Mouse (Mus musculus) midbrain, embryonic 16.5 days (tissue): Measurements from ENCODE around the gene Gm13288. TPM values are rescaled to one million over a fixed set of nuclear protein-coding genes. Genes with fewer than 3 reads are reported as not detected.
"Not testable (repeated sequence)": the region's sequence is repeated elsewhere in the genome, so short reads cannot be mapped to it uniquely, and the experiment has no call there.

ENCODE experiments used
- ATAC-seq: fragments of 200-750 bp; cut with Nextera tagmentation; 2 replicates; pipeline ENCODE4 v1.8.0; 2017; ENCODE audit warnings: moderate TSS enrichment
- H3K27ac ChIP-seq: fragments of 300-500 bp; sonication (generic); 2 replicates; pipeline ENCODE4 v1.5.1; 2014; ENCODE audit warnings: mild to moderate bottlenecking, low read length, mixed read lengths
- H3K27me3 ChIP-seq: fragments of 300-500 bp; sonication (generic); 2 replicates; pipeline ENCODE4 v1.6.1; 2014; ENCODE audit warnings: low read depth, low read length, mixed read lengths; ENCODE audit not compliant: control insufficient read depth, insufficient read depth
- H3K36me3 ChIP-seq: fragments of 300-500 bp; sonication (generic); 2 replicates; pipeline ENCODE4 v1.6.1; 2014; ENCODE audit warnings: mild to moderate bottlenecking, low read length, moderate library complexity, mixed read lengths; ENCODE audit not compliant: control insufficient read depth, insufficient read depth
- H3K4me1 ChIP-seq: fragments of 300-500 bp; sonication (generic); 2 replicates; pipeline ENCODE4 v1.6.1; 2014; ENCODE audit warnings: mild to moderate bottlenecking, low read length, mixed read lengths; ENCODE audit not compliant: control insufficient read depth, insufficient read depth
- H3K4me2 ChIP-seq: fragments of 300-500 bp; sonication (generic); 2 replicates; pipeline ENCODE4 v1.6.1; 2014; ENCODE audit warnings: mild to moderate bottlenecking, low read length, mixed read lengths
- H3K4me3 ChIP-seq: fragments of 300-500 bp; sonication (generic); 2 replicates; pipeline ENCODE4 v1.5.1; 2014; ENCODE audit warnings: low read depth, mild to moderate bottlenecking, low read length, moderate library complexity, mixed read lengths
- H3K9ac ChIP-seq: fragments of 300-500 bp; sonication (generic); 2 replicates; pipeline ENCODE4 v1.6.1; 2014; ENCODE audit warnings: low read depth, low read length, mixed read lengths
- H3K9me3 ChIP-seq: fragments of 300-500 bp; sonication (generic); replicated peaks from 2 replicates; pipeline ENCODE4 v1.6.1; 2014; ENCODE audit warnings: mild to moderate bottlenecking, low read length, mixed read lengths; ENCODE audit not compliant: control insufficient read depth, poor library complexity, severe bottlenecking
- WGBS: fragments of 180-500 bp; shearing (Covaris S2); extraction: QIAGEN DNeasy Blood & Tissue Kit; methylation state at CpG from one replicate; pipeline ENCODE4 v1.1.7; 2014; 5-methylcytosine and 5-hydroxymethylcytosine counted together
- polyA plus RNA-seq: library from polyadenylated mRNA; unstranded; fragments of >200 nt; fragmentation: Nextera tagmentation; extraction: Ambion mirVana; gene quantifications from 2 replicates; pipeline ENCODE4 v1.2.1, GENCODE M21; 2015

Gene Gm13288
- polyA plus RNA-seq, 1 experiment from 2014 or later = not detected

- H3K4me1 ChIP-seq, H3K36me3 ChIP-seq, H3K27ac ChIP-seq, H3K9me3 ChIP-seq, H3K4me3 ChIP-seq, ATAC-seq, H3K9ac ChIP-seq, H3K4me2 ChIP-seq, H3K27me3 ChIP-seq: not testable (repeated sequence)
These were observed 21.8 kb downstream of the Gm13288 start, which contains the start of gene Ifna6 for GRCm38 (mm10) chr4:88827116-88827515. Gene Ifna6, plus strand, starts transcription at chr4:88827416.

DNA sequence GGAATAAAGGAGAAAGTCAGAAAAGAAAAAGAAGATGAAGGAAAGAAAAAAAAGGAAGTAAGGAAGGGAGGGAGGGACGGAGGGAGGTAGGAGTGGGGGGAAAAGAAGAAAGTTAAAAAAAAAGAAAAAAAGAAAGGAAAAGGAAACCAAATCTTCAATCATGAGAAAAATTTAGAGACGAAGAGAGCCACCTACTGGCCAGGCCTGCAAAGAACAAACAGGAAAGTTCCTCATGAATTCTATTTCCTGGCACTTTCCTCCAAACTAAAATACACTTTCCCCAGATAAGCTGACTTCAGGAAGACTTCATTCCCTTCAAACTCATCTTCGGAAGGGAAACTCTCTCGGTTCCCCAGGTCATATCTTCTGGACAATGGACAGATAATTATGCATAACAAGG, 25.2 kb downstream of the Gm13288 start:
- Histone ChIP-seq H3K27me3 (no peaks in the 10 kb centered on the region), H3K4me3 (no peak overlapping the region), H3K9me3 (no peaks in the 10 kb centered on the region), H3K4me2 (no peak overlapping the region), H3K4me1 (no peaks in the 10 kb centered on the region), H3K27ac (no peak overlapping the region), H3K36me3 (no peaks in the 10 kb centered on the region), H3K9ac (no peak overlapping the region)
- WGBS = 24% methylated on average over 4 of the region's 4 CpGs
- ATAC-seq = no peak

- WGBS = 94% methylated on average over 1 of the region's 1 CpGs
- not testable (repeated sequence) for H3K9ac ChIP-seq, H3K36me3 ChIP-seq, H3K4me3 ChIP-seq, H3K4me2 ChIP-seq, H3K27ac ChIP-seq, H3K27me3 ChIP-seq, H3K9me3 ChIP-seq, H3K4me1 ChIP-seq, ATAC-seq
These were observed 29.9 kb downstream of the Gm13288 start, which contains the start of gene Ifna5 for GRCm38 (mm10) chr4:88835225-88835624. Gene Ifna5, plus strand, starts transcription at chr4:88835525.

- ATAC-seq = no peak
- Histone ChIP-seq H3K4me2 (no peak overlapping the region), H3K27me3 (no peaks in the 10 kb centered on the region), H3K9me3 (no peaks in the 10 kb centered on the region), H3K4me3 (no peak overlapping the region), H3K36me3 (no peaks in the 10 kb centered on the region), H3K4me1 (no peaks in the 10 kb centered on the region), H3K9ac (no peak overlapping the region), H3K27ac (no peak overlapping the region)
- 43% methylated on average over 3 of the region's 3 CpGs for WGBS
These were observed 33.5 kb downstream of the Gm13288 start for GRCm38 (mm10) chr4:88838828-88839227.

DNA sequence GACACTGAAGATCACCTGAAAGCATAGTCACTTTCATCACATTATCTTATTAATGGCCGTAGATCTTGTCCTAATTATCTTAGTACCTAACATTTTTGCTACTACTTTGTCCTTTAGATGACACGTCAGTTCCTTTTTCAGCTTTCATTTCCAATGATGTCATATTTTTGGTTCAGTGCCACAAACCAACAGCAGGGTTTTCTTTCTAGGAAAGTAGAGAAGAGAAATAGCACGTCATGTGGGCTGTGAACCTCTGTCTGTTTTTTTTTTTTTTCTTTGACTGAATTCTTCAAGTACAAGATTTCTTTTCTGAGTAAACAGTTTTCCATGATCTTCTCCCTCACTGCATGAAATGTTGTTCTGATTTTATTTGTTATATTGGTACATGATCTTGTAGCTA, 34.7 kb downstream of the Gm13288 start:
- Histone ChIP-seq H3K27ac (no peak overlapping the region), H3K4me3 (no peak overlapping the region), H3K9me3 (no peaks in the 10 kb centered on the region), H3K27me3 (no peaks in the 10 kb centered on the region), H3K9ac (no peak overlapping the region), H3K4me2 (no peak overlapping the region), H3K4me1 (no peaks in the 10 kb centered on the region), H3K36me3 (no peaks in the 10 kb centered on the region)
- ATAC-seq = no peak
- 84% methylated on average over 3 of the region's 3 CpGs for WGBS

DNA sequence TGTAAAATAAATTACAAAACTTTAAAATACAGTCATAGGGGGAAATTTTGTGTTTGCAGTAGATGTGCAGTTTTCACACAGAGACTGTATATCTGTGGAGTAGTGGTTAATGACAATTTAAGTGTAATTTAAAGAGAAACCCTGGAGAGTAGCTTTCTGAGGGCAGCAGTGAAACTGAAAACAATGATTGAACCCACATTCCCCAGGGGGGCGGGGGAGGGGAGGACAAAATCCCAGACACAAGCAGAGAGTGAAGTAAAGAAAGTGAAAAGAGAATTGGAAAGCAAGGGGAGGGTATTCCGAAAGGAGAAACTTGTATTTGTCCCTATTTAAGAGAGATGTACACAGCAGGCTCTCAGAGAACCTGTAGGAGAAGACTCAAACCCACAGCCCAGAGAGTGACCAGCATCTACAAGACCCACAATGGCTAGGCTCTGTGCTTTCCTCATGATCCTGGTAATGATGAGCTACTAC, 36.1 kb downstream of the Gm13288 start, which contains the start of gene Ifna4:
Gene Ifna4 (plus strand): TSS at position 424 of the 474 bp plus-strand sequence.
- no peaks in the 10 kb centered on the region for H3K27me3 ChIP-seq
- no peak within 1 kb of the TSS for H3K27ac ChIP-seq
- 50% methylated on average over 2 of the region's 2 CpGs for WGBS
- H3K4me1 ChIP-seq = no peaks in the 10 kb centered on the region
- no peak within 1 kb of the TSS for H3K4me3 ChIP-seq
- no peak within 1 kb of the TSS for H3K4me2 ChIP-seq
- no peaks in the 10 kb centered on the region for H3K36me3 ChIP-seq
- no peaks in the 10 kb centered on the region for H3K9me3 ChIP-seq
- no peak within 1 kb of the TSS for H3K9ac ChIP-seq
- no peak for ATAC-seq

GRCm38 (mm10) chr4:88845334-88845733, 40.0 kb downstream of the Gm13288 start:
- H3K27me3 ChIP-seq = no peaks in the 10 kb centered on the region
- WGBS = 50% methylated on average over 2 of the region's 2 CpGs
- no peak overlapping the region for H3K27ac ChIP-seq
- H3K4me2 ChIP-seq = no peak overlapping the region
- H3K4me3 ChIP-seq = no peak overlapping the region
- ATAC-seq = no peak
- no peaks in the 10 kb centered on the region for H3K4me1 ChIP-seq
- no peaks in the 10 kb centered on the region for H3K9me3 ChIP-seq
- H3K36me3 ChIP-seq = no peaks in the 10 kb centered on the region
- no peak overlapping the region for H3K9ac ChIP-seq

- Histone ChIP-seq H3K36me3 (no peaks in the 10 kb centered on the region), H3K4me3 (no peak within 1 kb of the TSS), H3K27me3 (no peaks in the 10 kb centered on the region), H3K9me3 (no peaks in the 10 kb centered on the region), H3K4me2 (no peak within 1 kb of the TSS), H3K27ac (no peak within 1 kb of the TSS), H3K4me1 (no peaks in the 10 kb centered on the region), H3K9ac (no peak within 1 kb of the TSS)
- WGBS = 76% methylated on average over 1 of the region's 1 CpGs
- no peak for ATAC-seq
These were observed 44.4 kb downstream of the Gm13288 start, which contains the start of gene Ifna1 for GRCm38 (mm10) chr4:88849698-88850097. Gene Ifna1, plus strand, starts transcription at chr4:88850087.

DNA sequence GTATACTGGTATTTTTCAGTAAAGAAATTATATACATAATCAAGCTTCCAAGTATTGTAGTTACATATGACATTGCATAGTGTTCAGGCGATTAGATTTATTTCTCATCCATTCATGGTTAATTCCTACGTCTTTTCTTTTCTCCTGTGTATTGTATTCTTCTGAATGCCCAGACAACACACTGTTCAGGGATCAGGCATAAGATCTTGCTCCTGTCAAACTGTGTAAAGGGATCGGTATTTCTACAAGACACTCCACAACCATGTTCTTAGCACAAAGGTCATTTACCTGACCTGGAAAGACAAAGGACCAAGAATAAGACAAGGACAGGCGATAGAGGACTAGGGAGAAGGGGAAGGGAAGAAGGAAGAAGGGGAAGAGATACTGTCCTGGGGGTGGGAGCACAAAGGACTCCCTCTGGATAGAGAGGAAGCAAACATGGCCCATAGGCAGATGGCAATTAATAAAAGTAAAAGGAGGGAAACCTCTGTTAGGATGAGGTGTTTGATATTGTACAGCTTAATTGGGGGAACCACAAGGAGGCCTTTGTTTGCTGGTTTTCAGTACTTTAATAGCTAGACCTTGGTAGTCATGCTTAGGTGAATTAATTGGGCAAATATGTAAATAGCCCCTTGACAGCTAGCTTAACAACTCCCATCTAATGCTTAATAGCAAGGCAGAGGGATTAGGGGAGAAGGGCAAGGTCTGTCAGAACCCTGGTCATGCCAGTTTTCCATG, 45.9 kb downstream of the Gm13288 start:
- Histone ChIP-seq H3K36me3 (no peaks in the 10 kb centered on the region), H3K27me3 (no peaks in the 10 kb centered on the region), H3K4me1 (no peaks in the 10 kb centered on the region), H3K9me3 (no peaks in the 10 kb centered on the region), H3K4me2 (no peak overlapping the region), H3K9ac (no peak overlapping the region), H3K4me3 (no peak overlapping the region), H3K27ac (no peak overlapping the region)
- no peak for ATAC-seq
- WGBS = 22% methylated on average over 4 of the region's 4 CpGs
